Mouse (Mus musculus) frontal cortex, postnatal 36 days (tissue): Measurements from ENCODE around the gene Snn.
"Not testable (repeated sequence)": the region's sequence is repeated elsewhere in the genome, so short reads cannot be mapped to it uniquely, and the experiment has no call there.

ENCODE experiments used
- DNase-seq, 2 experiments: peaks; one replicate each; pipeline ENCODE4 v3.0.0; 2022; ENCODE audit warnings: low spot score in 2 of 2

Gene Snn

GRCm38 (mm10) chr16:11060645-11061044, at the start of gene Snn:
Gene Snn (plus strand): TSS chr16:11060945.
- no peak for DNase-seq

- no peak for DNase-seq
Observed at GRCm38 (mm10) chr16:11011206-11011605, 49.5 kb upstream of the Snn start.

- DNase-seq = no peak
Observed at GRCm38 (mm10) chr16:11011939-11012338, 48.8 kb upstream of the Snn start.

- DNase-seq = peak; percentile 42 to 59
Observed at GRCm38 (mm10) chr16:11012571-11013463, 47.9 kb upstream of the Snn start.

- DNase-seq = not testable (repeated sequence)
Observed at GRCm38 (mm10) chr16:11013464-11014147, 47.1 kb upstream of the Snn start.

GRCm38 (mm10) chr16:11014407-11014806, 46.3 kb upstream of the Snn start:
- no peak for DNase-seq

GRCm38 (mm10) chr16:11016353-11016752, 44.4 kb upstream of the Snn start:
- no peak for DNase-seq

- no peak for DNase-seq
Observed at GRCm38 (mm10) chr16:11017807-11018595, 42.7 kb upstream of the Snn start.

- DNase-seq = no peak
Observed at GRCm38 (mm10) chr16:11021403-11022112, 39.2 kb upstream of the Snn start.

- no peak for DNase-seq
Observed at GRCm38 (mm10) chr16:11022113-11022489, 38.6 kb upstream of the Snn start.

GRCm38 (mm10) chr16:11023618-11024017, 37.1 kb upstream of the Snn start:
- DNase-seq = no peak

- peak in 1 of 2 experiments; percentile 37 for DNase-seq
Observed at GRCm38 (mm10) chr16:11024841-11025240, 35.9 kb upstream of the Snn start.

GRCm38 (mm10) chr16:11028206-11028605, 32.5 kb upstream of the Snn start:
- no peak for DNase-seq

- no peak for DNase-seq
Observed at GRCm38 (mm10) chr16:11030844-11031243, 29.9 kb upstream of the Snn start.

- DNase-seq = peak in 1 of 2 experiments; percentile 29
Observed at GRCm38 (mm10) chr16:11031320-11031719, 29.4 kb upstream of the Snn start.

- DNase-seq = peak; percentile 70 to 85
Observed at GRCm38 (mm10) chr16:11034193-11034803, 26.4 kb upstream of the Snn start.

GRCm38 (mm10) chr16:11035273-11035672, 25.5 kb upstream of the Snn start:
- DNase-seq = no peak

- peak; percentile 70 to 71 for DNase-seq
Observed at GRCm38 (mm10) chr16:11035790-11036431, 24.8 kb upstream of the Snn start.

- no peak for DNase-seq
Observed at GRCm38 (mm10) chr16:11040603-11041002, 20.1 kb upstream of the Snn start.

GRCm38 (mm10) chr16:11043239-11043638, 17.5 kb upstream of the Snn start:
- DNase-seq = no peak

GRCm38 (mm10) chr16:11046437-11046836, 14.3 kb upstream of the Snn start:
- DNase-seq = no peak
